Mouse (Mus musculus) ES-Bruce4 (cell line): Measurements from ENCODE around the gene Trit1.

ENCODE experiments used
- CTCF ChIP-seq: IDR thresholded peaks from one replicate; pipeline ENCODE4 v1.8.1; 2011; ENCODE audit warnings: low read depth, low read length
- EP300 ChIP-seq: IDR thresholded peaks from 2 replicates; pipeline ENCODE4 v1.6.1; 2011; ENCODE audit warnings: low read depth, low read length; ENCODE audit not compliant: insufficient read depth

DNA sequence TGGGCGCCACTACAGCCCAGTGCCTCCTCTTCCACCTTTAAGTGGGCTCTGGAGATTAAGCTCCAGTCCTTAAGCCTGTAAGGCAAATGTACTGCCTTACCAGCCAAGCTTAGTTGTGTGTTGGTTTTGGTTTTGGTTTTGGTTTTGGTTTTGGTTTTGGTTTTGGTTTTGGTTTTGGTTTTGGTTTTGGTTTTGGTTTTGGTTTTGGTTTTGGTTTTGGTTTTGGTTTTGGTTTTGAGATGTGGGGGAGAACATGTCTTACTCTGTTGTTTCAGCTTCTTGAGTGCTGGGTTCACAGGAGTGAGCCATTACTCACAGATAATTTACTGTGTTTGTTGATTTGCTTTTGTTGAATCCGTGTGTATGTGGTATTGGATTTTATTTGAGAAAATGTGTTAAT lies 68.9 kb downstream of the Trit1 start:
- TF ChIP-seq CTCF, result no peak
- no peak for TF ChIP-seq EP300
